Mouse (Mus musculus): Measurements from ENCODE around the gene Rcan3. TPM values are rescaled to one million over a fixed set of nuclear protein-coding genes. Genes with fewer than 3 reads are reported as not detected.

The Rcan3 gene
- total RNA-seq (2022) = 10 to 100 TPM in 1 of 4 experiments, 1 to 10 TPM in 3; 9.4 to 12.9 (median 9.6) TPM

GRCm38 (mm10) chr4:135433443-135434394 is at the start of gene Rcan3:
TSS of gene Rcan3 (minus strand) at chr4:135433853.
- DNase-seq (ENCODE audit: low spot score) = peak; percentile 68

GRCm38 (mm10) chr4:135480370-135480769 is 46.7 kb upstream of the Rcan3 start:
- DNase-seq (ENCODE audit: low spot score) = no peak

- no peak for DNase-seq (ENCODE audit: low spot score)
These were observed 44.2 kb upstream of the Rcan3 start for GRCm38 (mm10) chr4:135477851-135478250.

- no peak for DNase-seq (ENCODE audit: low spot score)
These were observed 29.8 kb upstream of the Rcan3 start for GRCm38 (mm10) chr4:135463406-135463805.

GRCm38 (mm10) chr4:135453572-135453971 is 19.9 kb upstream of the Rcan3 start:
- DNase-seq (ENCODE audit: low spot score) = no peak

GRCm38 (mm10) chr4:135453164-135453563 is 19.5 kb upstream of the Rcan3 start:
- DNase-seq (ENCODE audit: low spot score) = no peak

GRCm38 (mm10) chr4:135451360-135452015 is 17.8 kb upstream of the Rcan3 start:
- no peak for DNase-seq (ENCODE audit: low spot score)

GRCm38 (mm10) chr4:135442473-135442872 is 8.8 kb upstream of the Rcan3 start:
- DNase-seq (ENCODE audit: low spot score) = no peak

GRCm38 (mm10) chr4:135439904-135440522 is 6.4 kb upstream of the Rcan3 start:
- DNase-seq (ENCODE audit: low spot score) = no peak

- DNase-seq (ENCODE audit: low spot score) = peak; percentile 41
These were observed 5.6 kb upstream of the Rcan3 start for GRCm38 (mm10) chr4:135439188-135439647.

- no peak for DNase-seq (ENCODE audit: low spot score)
These were observed 4.3 kb upstream of the Rcan3 start for GRCm38 (mm10) chr4:135437924-135438323.

GRCm38 (mm10) chr4:135436291-135436690 is 2.6 kb upstream of the Rcan3 start:
- DNase-seq (ENCODE audit: low spot score) = peak; percentile 29

GRCm38 (mm10) chr4:135434395-135434789 is 739 bp upstream of the Rcan3 start:
- DNase-seq (ENCODE audit: low spot score) = no peak

- DNase-seq (ENCODE audit: low spot score) = no peak
These were observed 589 bp downstream of the Rcan3 start for GRCm38 (mm10) chr4:135433086-135433442.

GRCm38 (mm10) chr4:135429990-135430760 is 3.5 kb downstream of the Rcan3 start:
- no peak for DNase-seq (ENCODE audit: low spot score)

- no peak for DNase-seq (ENCODE audit: low spot score)
These were observed 4.3 kb downstream of the Rcan3 start for GRCm38 (mm10) chr4:135429383-135429782.

GRCm38 (mm10) chr4:135426587-135426986 is 7.1 kb downstream of the Rcan3 start:
- DNase-seq (ENCODE audit: low spot score) = no peak

GRCm38 (mm10) chr4:135425625-135426024 is 8.0 kb downstream of the Rcan3 start:
- DNase-seq (ENCODE audit: low spot score) = no peak

GRCm38 (mm10) chr4:135420961-135421360 is 12.7 kb downstream of the Rcan3 start:
- no peak for DNase-seq (ENCODE audit: low spot score)

- no peak for DNase-seq (ENCODE audit: low spot score)
These were observed 13.2 kb downstream of the Rcan3 start for GRCm38 (mm10) chr4:135420416-135420815.

GRCm38 (mm10) chr4:135419996-135420395 is 13.7 kb downstream of the Rcan3 start:
- no peak for DNase-seq (ENCODE audit: low spot score)
